Mouse (Mus musculus) megakaryocyte progenitor cell, adult 5-6 weeks (primary cell): ENCODE measurements around the gene Dpy19l2. TPM values are rescaled to one million over a fixed set of nuclear protein-coding genes. Genes with fewer than 3 reads are reported as not detected.
"Not testable (repeated sequence)": the region's sequence is repeated elsewhere in the genome, so short reads cannot be mapped to it uniquely, and the experiment has no call there.

ENCODE experiments used
- ATAC-seq: replicated peaks from 2 replicates; pipeline ENCODE4 v1.8.0; 2016; ENCODE audit warnings: mild to moderate bottlenecking, moderate TSS enrichment, inconsistent platforms; ENCODE audit not compliant: poor library complexity
- total RNA-seq, 2 experiments: library from RNA; stranded (forward) in 1 of 2; stranded (reverse) in 1 of 2; fragments of 157-497, 149-512 nt in 1 of 2; fragments of 200-1000 nt in 1 of 2; gene quantifications; 2 replicates each; pipeline versions ENCODE4 v1.2.3 to v1.2.4; 2015 to 2017

Gene Dpy19l2
- total RNA-seq (2015) (not detected in 2 replicates), total RNA-seq (2017) (not detected in 2 replicates)

GRCm38 (mm10) chr9:24695700-24696404 is at the start of gene Dpy19l2:
TSS of gene Dpy19l2 (minus strand) at chr9:24696293.
- ATAC-seq, result peak; percentile 34; the same call in 1 of the 2 replicates

- ATAC-seq, result peak; percentile 73
Measured at GRCm38 (mm10) chr9:24744958-24745357, 48.9 kb upstream of the Dpy19l2 start.

GRCm38 (mm10) chr9:24701246-24701645 is 5.2 kb upstream of the Dpy19l2 start:
- ATAC-seq, result peak; percentile 50

- no peak for ATAC-seq
Measured at GRCm38 (mm10) chr9:24696405-24696778, 299 bp upstream of the Dpy19l2 start.

DNA sequence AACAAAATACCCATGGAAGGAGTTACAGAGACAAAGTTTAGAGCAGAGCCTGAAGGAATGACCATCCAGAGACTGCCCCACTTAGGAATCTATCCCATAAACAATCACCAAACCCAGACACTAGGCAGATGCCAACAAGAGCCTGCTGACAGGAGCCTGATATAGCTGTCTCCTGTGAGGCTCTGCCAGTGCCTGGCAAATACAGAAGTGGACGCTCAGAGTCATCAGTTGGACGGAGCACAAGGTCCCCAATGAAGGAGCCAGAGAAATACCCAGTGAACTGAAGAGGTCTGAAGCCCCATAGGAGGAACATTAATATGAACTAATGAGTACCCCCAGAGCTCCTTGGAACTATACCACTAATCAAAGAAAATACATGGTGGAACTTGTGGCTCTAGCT is 58.8 kb downstream of the Dpy19l2 start:
- ATAC-seq, result not testable (repeated sequence)

DNA sequence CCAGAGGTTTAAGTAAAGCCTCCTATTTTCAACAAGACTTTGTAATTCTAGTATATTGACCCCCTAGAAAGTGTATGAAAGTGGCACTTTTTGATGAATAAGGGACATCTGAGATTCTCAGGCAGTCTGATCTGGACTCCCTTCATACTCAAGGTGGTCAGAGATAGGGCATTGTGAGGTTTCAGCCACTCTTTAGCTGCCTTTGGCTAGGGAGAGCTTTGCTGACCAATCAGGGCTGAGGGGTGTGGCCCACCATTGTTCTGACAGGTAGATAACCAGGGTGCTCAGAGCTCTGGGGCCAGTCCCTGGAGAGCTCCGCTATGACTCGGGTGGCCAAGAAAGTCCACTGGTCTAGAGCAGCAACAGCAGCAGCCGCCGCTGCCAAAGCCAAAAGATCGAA is 71.2 kb downstream of the Dpy19l2 start, which contains the start of gene Cypt4:
TSS of gene Cypt4 (plus strand) at position 301 of the 400 bp plus-strand sequence.
- ATAC-seq, result no peak

- no peak for ATAC-seq
Measured at GRCm38 (mm10) chr9:24538159-24538558, 157.9 kb downstream of the Dpy19l2 start.

- ATAC-seq, result peak; percentile 91
Measured at GRCm38 (mm10) chr9:24516575-24517139, 179.4 kb downstream of the Dpy19l2 start.

GRCm38 (mm10) chr9:24514078-24514469 is 182.0 kb downstream of the Dpy19l2 start:
- no peak for ATAC-seq

GRCm38 (mm10) chr9:24513290-24514077 is 182.6 kb downstream of the Dpy19l2 start:
- ATAC-seq, result no peak

DNA sequence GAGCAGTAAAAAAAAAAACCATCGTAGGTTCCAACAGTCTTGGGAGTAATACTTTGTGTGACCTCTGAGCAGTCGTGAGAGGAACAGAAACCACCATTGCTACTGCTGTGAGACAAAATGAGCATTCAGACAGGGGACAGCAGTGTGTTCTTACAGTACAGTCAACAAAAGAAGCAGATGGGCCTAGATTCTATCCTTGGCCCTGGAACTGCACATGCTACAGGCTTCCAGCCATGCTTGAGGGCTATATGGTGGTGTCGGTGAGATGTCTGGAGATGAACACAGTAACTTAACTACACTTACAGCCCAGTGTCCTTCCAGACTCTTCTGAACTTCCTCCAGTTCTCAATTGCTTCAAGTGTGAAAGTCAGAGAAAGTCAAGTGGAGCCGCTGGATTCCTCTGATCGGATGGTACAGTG is 184.0 kb downstream of the Dpy19l2 start:
- peak; percentile 59 for ATAC-seq

- no peak for ATAC-seq
Measured at GRCm38 (mm10) chr9:24511371-24512120, 184.5 kb downstream of the Dpy19l2 start.

DNA sequence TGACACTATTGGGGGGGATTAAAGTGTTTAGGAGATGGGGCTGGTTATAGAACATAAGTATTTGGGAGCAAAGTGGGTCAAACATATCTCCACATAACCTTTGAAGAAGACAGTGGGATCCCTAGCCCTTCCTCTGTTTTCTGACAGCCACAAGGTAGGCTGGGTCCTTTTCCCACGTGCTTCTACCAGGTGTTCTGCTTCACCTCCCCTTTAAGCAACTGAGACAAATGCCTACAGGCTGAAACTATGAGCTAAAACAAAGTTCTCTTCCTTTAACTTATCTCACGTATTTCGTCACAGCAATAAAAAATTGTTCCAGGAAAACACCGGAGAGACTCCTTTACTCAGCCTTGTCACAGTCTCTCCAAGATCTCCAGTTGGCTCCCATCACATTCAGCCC is 187.2 kb downstream of the Dpy19l2 start:
- ATAC-seq, result no peak

Other genes with a start within 250 kb of the Dpy19l2 start
- gene Dpy19l1, start 193.2 kb downstream of the Dpy19l2 start, total RNA-seq (2015), result 49.9 and 53.3 TPM in 2 replicates
- gene Dpy19l1, start 193.2 kb downstream of the Dpy19l2 start, total RNA-seq (2017), result 57.9 and 60.2 TPM in 2 replicates
- gene Cypt4, start 71.1 kb downstream of the Dpy19l2 start, total RNA-seq (2015), result not detected in 2 replicates
- not detected in 2 replicates for gene Cypt4, start 71.1 kb downstream of the Dpy19l2 start, total RNA-seq (2017)
- gene Tbx20, start 78.0 kb upstream of the Dpy19l2 start, total RNA-seq (2015), result not detected in 2 replicates
- not detected in 2 replicates for gene Tbx20, start 78.0 kb upstream of the Dpy19l2 start, total RNA-seq (2017)